ENCODE assay signal across 8 mouse cellular contexts in genomic region chr4:32951035-32951940, GRCm38 (mm10). TPM values are rescaled to one million over a fixed set of nuclear protein-coding genes. Genes with fewer than 3 reads are reported as not detected.
DNase-seq lines count a peak whose midpoint lies in the region; ATAC-seq and TF ChIP-seq lines count a peak whose summit lies in the region.

No protein-coding gene starts in this region.

- no peak for TF ChIP-seq CTCF in cerebellum, adult 2 months (IDR thresholded peaks at IDR 0.05; ENCODE audit: borderline replicate concordance, insufficient read depth, low read depth, low read length)

- peak overlapping the region; percentile 68 for H3K9ac ChIP-seq in neural tube, embryonic 11.5 days (ENCODE audit: low read length)

- TF ChIP-seq POLR2A in cerebellum, adult 2 months (IDR thresholded peaks at IDR 0.05; ENCODE audit: borderline replicate concordance, insufficient read depth, low read length), result no peak

- H3K27ac ChIP-seq in cerebellum, adult 2 months (ENCODE audit: insufficient read depth, low read length), result no peak overlapping the region
- no peak overlapping the region for H3K27ac ChIP-seq in neural tube, embryonic 11.5 days (ENCODE audit: low read depth, low read length)

- peak overlapping the region; percentile 66 for H3K4me3 ChIP-seq in cerebellum, adult 2 months (replicated peaks; ENCODE audit: insufficient read depth, low read depth, low read length)
- peak overlapping the region; percentile 75 for H3K4me3 ChIP-seq in neural tube, embryonic 11.5 days (ENCODE audit: low read depth, low read length)

- WGBS in cerebellum, adult 2 months, result 5% methylated on average over 34 of the region's 34 CpGs
- 7% methylated on average over 33 of the region's 34 CpGs for WGBS in neural tube, embryonic 11.5 days

- no peaks in the 10 kb centered on the region for H3K4me1 ChIP-seq in cerebellum, adult 2 months (ENCODE audit: control insufficient read depth, insufficient read depth, low read length)
- peaks cover 9% of the 10 kb centered on the region; the same call in 1 of the 2 replicates for H3K4me1 ChIP-seq in neural tube, embryonic 11.5 days (ENCODE audit: control insufficient read depth, insufficient read depth, low read length)

- ATAC-seq in common myeloid progenitor, adult 5-6 weeks (replicated peaks; ENCODE audit: low read depth, poor library complexity, severe bottlenecking), result 0 out of 2 replicates have a peak, but pooled peaks have one; percentile 5
- ATAC-seq in neural tube, embryonic 11.5 days (ENCODE audit: insufficient read depth, low FRiP score, low TSS enrichment), result peak; percentile 67; the same call in 1 of the 2 replicates

- no peaks in the 10 kb centered on the region for H3K9me3 ChIP-seq in neural tube, embryonic 11.5 days (ENCODE audit: control insufficient read depth, low read length)

- no peaks in the 10 kb centered on the region for H3K36me3 ChIP-seq in neural tube, embryonic 11.5 days (ENCODE audit: control insufficient read depth, insufficient read depth, low read length)

- no peaks in the 10 kb centered on the region for H3K27me3 ChIP-seq in cerebellum, adult 2 months (ENCODE audit: control insufficient read depth, insufficient read depth, low read length)
- H3K27me3 ChIP-seq in neural tube, embryonic 11.5 days (ENCODE audit: control insufficient read depth, insufficient read depth, low read length), result no peaks in the 10 kb centered on the region

- H3K4me2 ChIP-seq in neural tube, embryonic 11.5 days (ENCODE audit: low read depth), result peak overlapping the region; percentile 83

- DNase-seq in cerebellum, adult 2 months, result peak; percentile 18 to 21
- DNase-seq in cerebellum, adult 11 months, result no peak
- peak; percentile 13 for DNase-seq in B cell, adult 2 months
- DNase-seq in induced T-regulatory cell, adult 2 months (ENCODE audit: low read depth), result peak; percentile 67
- DNase-seq in neural tube, embryonic 11.5 days (ENCODE audit: low spot score), result peak; percentile 51
- DNase-seq in right cerebral cortex, postnatal 10 days (ENCODE audit: low spot score in 2 of 2), result no peak
- DNase-seq in urinary bladder, postnatal 25 days (ENCODE audit: low spot score), result no peak

RNA-seq across cellular contexts. Expression of gene Ankrd6, which starts 0.6 kb away (rescaled TPM):
- polyA plus RNA-seq in cerebellum, adult 2 months (2012; rRNA removed), result 7.7 and 9.4 TPM in 2 replicates
- total RNA-seq in common myeloid progenitor, adult 5-6 weeks (2017), result 1.7 and 1.9 TPM in 2 replicates
- polyA plus RNA-seq in neural tube, embryonic 11.5 days (2014; fragmentation: Nextera tagmentation; extraction: Ambion mirVana), result 28.1 and 31.3 TPM in 2 replicates

RNA-seq across cellular contexts. Expression of gene Rragd, which starts 31.5 kb away (rescaled TPM):
- polyA plus RNA-seq in cerebellum, adult 2 months (2012; rRNA removed), result 45.4 and 51.7 TPM in 2 replicates
- total RNA-seq in common myeloid progenitor, adult 5-6 weeks (2017), result 0.18 TPM in 1 of 2 replicates, not detected in the other
- polyA plus RNA-seq in neural tube, embryonic 11.5 days (2014; fragmentation: Nextera tagmentation; extraction: Ambion mirVana), result 40.5 and 42.3 TPM in 2 replicates

Comparison
In these comparisons a context has a peak if more than half of its experiments do, and no peak if none do; other contexts are left out.
1. DNase-seq: peak in cerebellum, adult 2 months (2 of 2), B cell, adult 2 months (2 of 2), induced T-regulatory cell, adult 2 months (single experiment) and neural tube, embryonic 11.5 days (single experiment); none in cerebellum, adult 11 months (single experiment), right cerebral cortex, postnatal 10 days (0 of 2) and urinary bladder, postnatal 25 days (single experiment).